Mouse (Mus musculus) megakaryocyte, embryonic 14.5 days (primary cell): ENCODE data around the gene Tapbp.

ENCODE experiments used
- FLI1 ChIP-seq: IDR thresholded peaks from 2 replicates; pipeline ENCODE4 v1.6.1; 2012; ENCODE audit warnings: low read length, inconsistent platforms, mixed read lengths
- GATA1 ChIP-seq: IDR thresholded peaks from 3 replicates; pipeline ENCODE4 v1.6.1; 2012; ENCODE audit warnings: mixed read lengths, low read length, inconsistent platforms, borderline replicate concordance

GRCm38 (mm10) chr17:33916847-33917655 lies 1.4 kb downstream of the Tapbp start:
- no peak for TF ChIP-seq GATA1
- no peak for TF ChIP-seq FLI1
